Mouse (Mus musculus) liver, adult 2 months (tissue): ENCODE results near the gene Ifna5. TPM values are rescaled to one million over a fixed set of nuclear protein-coding genes. Genes with fewer than 3 reads are reported as not detected.
A peak's percentile ranks its signal among the peaks of the same experiment; 100 is the strongest.

Source experiments
- DNase-seq: peaks from one replicate; pipeline ENCODE4 v3.0.0-alpha.2; 2011; ENCODE audit warnings: low read depth, low spot score; ENCODE audit errors: extremely low read depth
- H3K27ac ChIP-seq: fragments of 200-500 bp; replicated peaks from 2 replicates; pipeline ENCODE4 v1.5.1; 2012; ENCODE audit warnings: low read depth, mild to moderate bottlenecking, control low read depth, inconsistent platforms, low read length; ENCODE audit not compliant: insufficient read depth
- H3K27me3 ChIP-seq: fragments of 200-500 bp; 2 replicates; pipeline ENCODE4 v1.6.1; 2012; ENCODE audit warnings: mild to moderate bottlenecking, moderate library complexity, low read length, inconsistent platforms; ENCODE audit not compliant: control insufficient read depth, insufficient read depth
- H3K36me3 ChIP-seq: fragments of 200-500 bp; 2 replicates; pipeline ENCODE4 v1.6.1; 2012; ENCODE audit warnings: low read length, inconsistent platforms; ENCODE audit not compliant: control insufficient read depth, insufficient read depth
- H3K4me1 ChIP-seq: fragments of 200-500 bp; 2 replicates; pipeline ENCODE4 v1.6.1; 2011; ENCODE audit warnings: low read length; ENCODE audit not compliant: control insufficient read depth, insufficient read depth
- H3K4me3 ChIP-seq: fragments of 200-500 bp; 2 replicates; pipeline ENCODE4 v1.5.1; 2011; ENCODE audit warnings: low read depth, mild to moderate bottlenecking, control low read depth, low read length, moderate library complexity; ENCODE audit not compliant: insufficient read depth
- H3K79me2 ChIP-seq: fragments of 200-500 bp; 2 replicates; pipeline ENCODE4 v1.6.1; 2012; ENCODE audit warnings: inconsistent platforms, mild to moderate bottlenecking, low read length, moderate library complexity; ENCODE audit not compliant: control insufficient read depth, insufficient read depth
- H3K9ac ChIP-seq: fragments of 200-500 bp; 2 replicates; pipeline ENCODE4 v1.6.1; 2012; ENCODE audit warnings: low read depth, mild to moderate bottlenecking, control low read depth, inconsistent platforms, low read length
- CTCF ChIP-seq: fragments of 200-500 bp; IDR thresholded peaks from 2 replicates; pipeline ENCODE4 v1.5.1; 2011; ENCODE audit warnings: low read depth, low read length, control low read depth
- POLR2A ChIP-seq: fragments of 200-500 bp; IDR thresholded peaks from 2 replicates; pipeline ENCODE4 v1.6.1; 2011; ENCODE audit warnings: low read length, control low read depth; ENCODE audit not compliant: insufficient read depth; ENCODE audit errors: extremely low read depth
- WGBS: fragments of 180-500 bp; shearing (Covaris S2); methylation state at CpG from one replicate; pipeline ENCODE4 v1.1.7; 2018; 5-methylcytosine and 5-hydroxymethylcytosine counted together
- polyA plus RNA-seq: library from polyadenylated mRNA; depleted of rRNA; stranded (reverse); fragments of >200 nt; gene quantifications from 2 replicates; pipeline ENCODE4 v1.2.3, GENCODE M21; 2012
- total RNA-seq: library from RNA; depleted of rRNA; stranded (reverse); fragments of >200 nt; gene quantifications from 2 replicates; pipeline ENCODE4 v1.2.3, GENCODE M21; 2014

Gene Ifna5
- total and polyA plus RNA-seq, 2 experiments = not detected

- WGBS = 43% methylated on average over 7 of the region's 7 CpGs
- H3K79me2 ChIP-seq = no peaks in the 10 kb centered on the region
- no peak for DNase-seq
- H3K4me1 ChIP-seq = no peaks in the 10 kb centered on the region
- peaks cover 3% of the 10 kb centered on the region; the same call in 1 of the 2 replicates for H3K27me3 ChIP-seq
- no peak overlapping the region for H3K9ac ChIP-seq
- H3K36me3 ChIP-seq = no peaks in the 10 kb centered on the region
- TF ChIP-seq CTCF (no peak), POLR2A (no peak)
- H3K27ac ChIP-seq = no peak overlapping the region
- no peak overlapping the region for H3K4me3 ChIP-seq
Observed at GRCm38 (mm10) chr4:88863309-88863708, 28.0 kb downstream of the Ifna5 start.

GRCm38 (mm10) chr4:88864599-88864998 lies 29.3 kb downstream of the Ifna5 start:
- 68% methylated on average over 9 of the region's 9 CpGs for WGBS
- Histone ChIP-seq H3K4me3 (no peak overlapping the region), H3K36me3 (no peaks in the 10 kb centered on the region), H3K79me2 (no peaks in the 10 kb centered on the region), H3K27ac (no peak overlapping the region), H3K4me1 (no peaks in the 10 kb centered on the region), H3K27me3 (peaks cover 3% of the 10 kb centered on the region; the same call in 1 of the 2 replicates), H3K9ac (no peak overlapping the region)
- peak; percentile 8 for DNase-seq
- TF ChIP-seq CTCF (no peak), POLR2A (no peak)

- Histone ChIP-seq H3K4me1 (no peaks in the 10 kb centered on the region), H3K27me3 (peaks cover 3% of the 10 kb centered on the region; the same call in 1 of the 2 replicates), H3K27ac (no peak overlapping the region), H3K9ac (no peak overlapping the region), H3K79me2 (no peaks in the 10 kb centered on the region), H3K36me3 (no peaks in the 10 kb centered on the region), H3K4me3 (no peak overlapping the region)
- 61% methylated on average over 6 of the region's 6 CpGs for WGBS
- peak; percentile 30 for DNase-seq
- TF ChIP-seq CTCF (no peak), POLR2A (no peak)
Observed at GRCm38 (mm10) chr4:88865011-88865569, 29.8 kb downstream of the Ifna5 start.

GRCm38 (mm10) chr4:88867366-88867925 lies 32.1 kb downstream of the Ifna5 start:
- Histone ChIP-seq H3K4me3 (peak overlapping the region; percentile 55), H3K27me3 (peaks cover 3% of the 10 kb centered on the region; the same call in 1 of the 2 replicates), H3K27ac (no peak overlapping the region), H3K79me2 (no peaks in the 10 kb centered on the region), H3K4me1 (no peaks in the 10 kb centered on the region), H3K9ac (no peak overlapping the region), H3K36me3 (no peaks in the 10 kb centered on the region)
- WGBS = under 1% methylated on average over 8 of the region's 8 CpGs
- TF ChIP-seq POLR2A = no peak
- peak; percentile 99 for TF ChIP-seq CTCF
- peak; percentile 54 for DNase-seq

- TF ChIP-seq POLR2A (no peak), CTCF (no peak)
- peaks cover 1% of the 10 kb centered on the region; the same call in 1 of the 2 replicates for H3K27me3 ChIP-seq
- WGBS = 10% methylated on average over 31 of the region's 31 CpGs
- no peaks in the 10 kb centered on the region for H3K79me2 ChIP-seq
- no peak overlapping the region for H3K27ac ChIP-seq
- no peaks in the 10 kb centered on the region for H3K36me3 ChIP-seq
- H3K4me3 ChIP-seq = peak overlapping the region; percentile 55
- peak; percentile 21 for DNase-seq
- H3K9ac ChIP-seq = peak overlapping the region; percentile 42
- H3K4me1 ChIP-seq = no peaks in the 10 kb centered on the region
Observed at GRCm38 (mm10) chr4:88867926-88868911, 32.9 kb downstream of the Ifna5 start.
